In the genomic region with DNA sequence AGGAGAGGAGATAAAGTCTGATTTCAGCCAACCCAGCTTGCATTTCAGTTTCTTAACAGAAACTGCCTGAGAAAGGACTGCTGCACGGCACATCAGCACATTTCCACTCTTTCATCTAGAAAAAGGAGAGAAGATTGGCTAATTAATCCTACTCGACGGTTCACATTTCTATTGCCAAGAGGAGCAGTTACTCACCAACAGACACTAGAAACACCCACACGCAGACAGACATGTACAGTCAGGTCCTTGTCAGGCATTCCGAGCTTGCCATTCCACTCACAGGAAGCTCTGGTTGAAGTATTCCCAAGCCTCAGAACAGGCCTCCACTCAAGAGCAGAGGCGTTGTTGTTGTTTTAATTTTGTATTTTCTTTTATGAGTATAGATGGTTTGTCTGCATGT, we compare ENCODE assay signal across 26 mouse cellular contexts. TPM values are rescaled to one million over a fixed set of nuclear protein-coding genes. Genes with fewer than 3 reads are reported as not detected.
DNase-seq lines count a peak whose midpoint lies in the region; ATAC-seq and TF ChIP-seq lines count a peak whose summit lies in the region.
"Had no signal": no experiment of that assay in that cellular context is flagged by ENCODE, and none has a peak within 500 bp of the region (broad histone marks: within the 10 kb centered on the region; RNA-seq: fewer than 3 reads in every experiment).

No protein-coding gene starts in this region.

- WGBS in intestine, embryonic 16.5 days = 66% methylated on average over 6 of the region's 6 CpGs
- WGBS in intestine, embryonic 15.5 days = 72% methylated on average over 6 of the region's 6 CpGs
- 64% methylated on average over 6 of the region's 6 CpGs for WGBS in embryonic facial prominence, embryonic 15.5 days
- WGBS in stomach, postnatal 0 days = 63% methylated on average over 6 of the region's 6 CpGs
- 82% methylated on average over 6 of the region's 6 CpGs for WGBS in liver, embryonic 11.5 days

- no peak for ATAC-seq in intestine, embryonic 16.5 days
- no peak for ATAC-seq in intestine, embryonic 15.5 days
- no peak for ATAC-seq in embryonic facial prominence, embryonic 15.5 days (ENCODE audit: insufficient number of reproducible peaks, low FRiP score, low TSS enrichment, low read depth)
- no peak for ATAC-seq in stomach, postnatal 0 days (ENCODE audit: low FRiP score, low TSS enrichment)
- no peak for ATAC-seq in liver, embryonic 11.5 days (replicated peaks; ENCODE audit: low FRiP score)
- ATAC-seq: activated CD4-positive, CD25-positive, alpha-beta regulatory T cell, adult 4 months; forebrain, embryonic 13.5 days; liver, embryonic 12.5 days; liver, postnatal 0 days had no signal

- 0 out of 2 replicates have a peak overlapping the region, but pooled peaks have one; percentile 3 for H3K27ac ChIP-seq in intestine, embryonic 16.5 days (ENCODE audit: low read length)
- no peak overlapping the region for H3K27ac ChIP-seq in intestine, embryonic 15.5 days
- H3K27ac ChIP-seq in embryonic facial prominence, embryonic 15.5 days (replicated peaks) = peak overlapping the region; percentile 65
- peak overlapping the region; percentile 78 for H3K27ac ChIP-seq in stomach, postnatal 0 days (replicated peaks)
- no peak overlapping the region for H3K27ac ChIP-seq in liver, embryonic 11.5 days (ENCODE audit: low read depth, low read length)
- H3K27ac ChIP-seq: embryonic facial prominence, embryonic 12.5 days; forebrain, embryonic 13.5 days; hindbrain, embryonic 13.5 days; limb, embryonic 13.5 days; liver, embryonic 12.5 days had no signal

- H3K36me3 ChIP-seq in intestine, embryonic 16.5 days (ENCODE audit: control insufficient read depth, insufficient read depth, low read length) = no peaks in the 10 kb centered on the region
- H3K36me3 ChIP-seq in intestine, embryonic 15.5 days = no peaks in the 10 kb centered on the region
- no peaks in the 10 kb centered on the region for H3K36me3 ChIP-seq in embryonic facial prominence, embryonic 15.5 days
- no peaks in the 10 kb centered on the region for H3K36me3 ChIP-seq in stomach, postnatal 0 days (ENCODE audit: control insufficient read depth, insufficient read depth, low read length)
- H3K36me3 ChIP-seq in liver, embryonic 11.5 days (ENCODE audit: control insufficient read depth, insufficient read depth, low read length) = no peaks in the 10 kb centered on the region
- H3K36me3 ChIP-seq: embryonic facial prominence, embryonic 12.5 days; hindbrain, embryonic 13.5 days; limb, embryonic 13.5 days; liver, embryonic 12.5 days had no signal

- no peak overlapping the region for H3K4me2 ChIP-seq in intestine, embryonic 16.5 days (ENCODE audit: low read depth, low read length)
- no peak overlapping the region for H3K4me2 ChIP-seq in intestine, embryonic 15.5 days (replicated peaks)
- H3K4me2 ChIP-seq in embryonic facial prominence, embryonic 15.5 days (replicated peaks) = no peak overlapping the region
- no peak overlapping the region for H3K4me2 ChIP-seq in stomach, postnatal 0 days (replicated peaks; ENCODE audit: low read depth)
- no peak overlapping the region for H3K4me2 ChIP-seq in liver, embryonic 11.5 days
- H3K4me2 ChIP-seq: embryonic facial prominence, embryonic 12.5 days; forebrain, embryonic 13.5 days; heart, embryonic 11.5 days; hindbrain, embryonic 13.5 days; limb, embryonic 13.5 days; liver, embryonic 12.5 days had no signal

- no peak for TF ChIP-seq EP300 in stomach, postnatal 0 days (optimal IDR thresholded peaks at IDR 0.05)

- no peak for TF ChIP-seq CTCF in stomach, postnatal 0 days (IDR thresholded peaks at IDR 0.05; ENCODE audit: low read depth)

- H3K9me3 ChIP-seq in intestine, embryonic 16.5 days (ENCODE audit: control insufficient read depth, low read length) = no peaks in the 10 kb centered on the region
- no peaks in the 10 kb centered on the region for H3K9me3 ChIP-seq in intestine, embryonic 15.5 days
- H3K9me3 ChIP-seq in embryonic facial prominence, embryonic 15.5 days (replicated peaks) = no peaks in the 10 kb centered on the region
- H3K9me3 ChIP-seq in stomach, postnatal 0 days (ENCODE audit: control insufficient read depth, low read length) = no peaks in the 10 kb centered on the region
- H3K9me3 ChIP-seq in liver, embryonic 11.5 days (ENCODE audit: control insufficient read depth, low read length) = no peaks in the 10 kb centered on the region
- H3K9me3 ChIP-seq: embryonic facial prominence, embryonic 12.5 days; forebrain, embryonic 13.5 days; hindbrain, embryonic 13.5 days; limb, embryonic 13.5 days; liver, embryonic 12.5 days; megakaryocyte, embryonic 14.5 days had no signal

- H3K4me3 ChIP-seq in intestine, embryonic 16.5 days (ENCODE audit: low read length) = no peak overlapping the region
- no peak overlapping the region for H3K4me3 ChIP-seq in intestine, embryonic 15.5 days (replicated peaks)
- H3K4me3 ChIP-seq in embryonic facial prominence, embryonic 15.5 days (replicated peaks) = no peak overlapping the region
- no peak overlapping the region for H3K4me3 ChIP-seq in stomach, postnatal 0 days (ENCODE audit: low read depth, low read length)
- no peak overlapping the region for H3K4me3 ChIP-seq in liver, embryonic 11.5 days (ENCODE audit: low read depth, low read length)
- H3K4me3 ChIP-seq: embryonic facial prominence, embryonic 12.5 days; forebrain, embryonic 13.5 days; hindbrain, embryonic 13.5 days; limb, embryonic 13.5 days; liver, embryonic 12.5 days; megakaryocyte, embryonic 14.5 days had no signal

- peaks cover 10% of the 10 kb centered on the region; the same call in 1 of the 2 replicates for H3K4me1 ChIP-seq in intestine, embryonic 16.5 days (ENCODE audit: control insufficient read depth, insufficient read depth, low read length)
- H3K4me1 ChIP-seq in intestine, embryonic 15.5 days (replicated peaks) = peaks cover 14% of the 10 kb centered on the region
- peaks cover 23% of the 10 kb centered on the region for H3K4me1 ChIP-seq in embryonic facial prominence, embryonic 15.5 days
- no peaks in the 10 kb centered on the region for H3K4me1 ChIP-seq in stomach, postnatal 0 days (replicated peaks; ENCODE audit: control insufficient read depth, insufficient read depth)
- H3K4me1 ChIP-seq in liver, embryonic 11.5 days (replicated peaks; ENCODE audit: control insufficient read depth, insufficient read depth, low read length) = 0 out of 2 replicates have a peak, but pooled peaks cover 3% of the 10 kb centered on the region

- DNase-seq in brain, adult 2 months (ENCODE audit: low read depth, low spot score) = peak; percentile 50
- no peak for DNase-seq in stomach, postnatal 0 days (ENCODE audit: low spot score)
- no peak for DNase-seq in liver, embryonic 11.5 days (ENCODE audit: low spot score)
- DNase-seq: adrenal gland, adult 2 months; adrenal gland, postnatal 36 days; B cell, adult 2 months; cerebellum, adult 2 months; cerebellum, postnatal 25 days; heart, postnatal 36 days; kidney, adult 11 months; kidney, postnatal 25 days; liver, postnatal 0 days; lung, postnatal 4 days; midbrain, embryonic 14.5 days; right cerebral cortex, postnatal 4 days had no signal

- no peak overlapping the region for H3K9ac ChIP-seq in intestine, embryonic 16.5 days (ENCODE audit: low read depth, low read length)
- no peak overlapping the region for H3K9ac ChIP-seq in intestine, embryonic 15.5 days
- no peak overlapping the region for H3K9ac ChIP-seq in embryonic facial prominence, embryonic 15.5 days
- H3K9ac ChIP-seq in stomach, postnatal 0 days (ENCODE audit: low read length) = no peak overlapping the region
- no peak overlapping the region for H3K9ac ChIP-seq in liver, embryonic 11.5 days (ENCODE audit: low read depth, low read length)
- H3K9ac ChIP-seq: embryonic facial prominence, embryonic 12.5 days; forebrain, embryonic 13.5 days; hindbrain, embryonic 13.5 days; limb, embryonic 13.5 days; liver, embryonic 12.5 days; liver, postnatal 0 days had no signal

- no peaks in the 10 kb centered on the region for H3K27me3 ChIP-seq in intestine, embryonic 16.5 days (replicated peaks; ENCODE audit: control insufficient read depth, insufficient read depth, low read length)
- no peaks in the 10 kb centered on the region for H3K27me3 ChIP-seq in intestine, embryonic 15.5 days (replicated peaks)
- no peaks in the 10 kb centered on the region for H3K27me3 ChIP-seq in embryonic facial prominence, embryonic 15.5 days
- H3K27me3 ChIP-seq in stomach, postnatal 0 days (ENCODE audit: control insufficient read depth, insufficient read depth, low read length) = no peaks in the 10 kb centered on the region
- H3K27me3 ChIP-seq in liver, embryonic 11.5 days (replicated peaks; ENCODE audit: control insufficient read depth, insufficient read depth, low read length) = no peaks in the 10 kb centered on the region
- H3K27me3 ChIP-seq: embryonic facial prominence, embryonic 12.5 days; forebrain, embryonic 13.5 days; limb, embryonic 13.5 days had no signal

RNA-seq across cellular contexts. Expression of gene Thumpd3, which starts 11.6 kb away (rescaled TPM):
- 57.7 and 63.0 TPM in 2 replicates for polyA plus RNA-seq in intestine, embryonic 16.5 days (2015; fragmentation: Nextera tagmentation; extraction: Ambion mirVana)
- polyA plus RNA-seq in intestine, embryonic 15.5 days (2015; fragmentation: Nextera tagmentation; extraction: Ambion mirVana) = 58.1 and 62.9 TPM in 2 replicates
- 42.9 and 48.3 TPM in 2 replicates for polyA plus RNA-seq in embryonic facial prominence, embryonic 15.5 days (2015; fragmentation: Nextera tagmentation; extraction: Ambion mirVana)
- 33.6 and 34.0 TPM in 2 replicates for polyA plus RNA-seq in stomach, postnatal 0 days (2015; fragmentation: Nextera tagmentation; extraction: Ambion mirVana)
- 70.5 and 72.5 TPM in 2 replicates for polyA plus RNA-seq in liver, embryonic 11.5 days (2014; fragmentation: Nextera tagmentation; extraction: Ambion mirVana)

RNA-seq across cellular contexts. Expression of gene Setd5, which starts 42.7 kb away (rescaled TPM):
- 58.5 and 61.2 TPM in 2 replicates for polyA plus RNA-seq in intestine, embryonic 16.5 days (2015; fragmentation: Nextera tagmentation; extraction: Ambion mirVana)
- polyA plus RNA-seq in intestine, embryonic 15.5 days (2015; fragmentation: Nextera tagmentation; extraction: Ambion mirVana) = 67.2 and 70.0 TPM in 2 replicates
- polyA plus RNA-seq in embryonic facial prominence, embryonic 15.5 days (2015; fragmentation: Nextera tagmentation; extraction: Ambion mirVana) = 81.1 and 84.7 TPM in 2 replicates
- 34.6 and 35.9 TPM in 2 replicates for polyA plus RNA-seq in stomach, postnatal 0 days (2015; fragmentation: Nextera tagmentation; extraction: Ambion mirVana)
- polyA plus RNA-seq in liver, embryonic 11.5 days (2014; fragmentation: Nextera tagmentation; extraction: Ambion mirVana) = 56.8 and 58.6 TPM in 2 replicates

Comparison
In these comparisons a context has a peak if more than half of its experiments do, and no peak if none do; other contexts are left out.
1. H3K27ac ChIP-seq: peak in intestine, embryonic 16.5 days (single experiment), embryonic facial prominence, embryonic 15.5 days (single experiment) and stomach, postnatal 0 days (single experiment); none in intestine, embryonic 15.5 days (single experiment) and liver, embryonic 11.5 days (single experiment).